Mouse (Mus musculus): ENCODE results near the gene Itgbl1. TPM values are rescaled to one million over a fixed set of nuclear protein-coding genes. Genes with fewer than 3 reads are reported as not detected.
"Not testable (repeated sequence)": the region's sequence is repeated elsewhere in the genome, so short reads cannot be mapped to it uniquely, and the experiment has no call there.

Gene Itgbl1
- polyA plus RNA-seq (2015; fragmentation: Nextera tagmentation; extraction: Ambion mirVana): 2.7 and 4.9 TPM in 2 replicates

GRCm38 (mm10) chr14:123659921-123660385 is at the start of gene Itgbl1:
Gene Itgbl1 (plus strand): TSS chr14:123659971.
- no peaks in the 10 kb centered on the region for H3K36me3 ChIP-seq
- H3K27ac ChIP-seq (replicated peaks): no peak within 1 kb of the TSS
- no peaks in the 10 kb centered on the region for H3K9me3 ChIP-seq (replicated peaks)
- peak within 1 kb of the TSS; percentile 33 for H3K4me2 ChIP-seq (replicated peaks)
- H3K27me3 ChIP-seq: no peaks in the 10 kb centered on the region
- H3K4me1 ChIP-seq: peaks cover 13% of the 10 kb centered on the region
- ATAC-seq (ENCODE audit: insufficient number of reproducible peaks, low FRiP score, low TSS enrichment, low read depth): no peak
- 13% methylated on average over 7 of the region's 7 CpGs for WGBS
- no peak within 1 kb of the TSS for H3K9ac ChIP-seq
- peak within 1 kb of the TSS; percentile 12; the same call in 1 of the 2 replicates for H3K4me3 ChIP-seq (replicated peaks)

- no peak for ATAC-seq (ENCODE audit: insufficient number of reproducible peaks, low FRiP score, low TSS enrichment, low read depth)
- H3K36me3 ChIP-seq: no peaks in the 10 kb centered on the region
- H3K4me3 ChIP-seq (replicated peaks): no peak overlapping the region
- no peak overlapping the region for H3K4me2 ChIP-seq (replicated peaks)
- 8% methylated on average over 1 of the region's 1 CpGs for WGBS
- H3K27me3 ChIP-seq: peaks cover 13% of the 10 kb centered on the region
- no peak overlapping the region for H3K27ac ChIP-seq (replicated peaks)
- no peak overlapping the region for H3K9ac ChIP-seq
- H3K9me3 ChIP-seq (replicated peaks): no peaks in the 10 kb centered on the region
- H3K4me1 ChIP-seq: peaks cover 9% of the 10 kb centered on the region; the same call in 1 of the 2 replicates
Observed at GRCm38 (mm10) chr14:123622969-123623368, 36.8 kb upstream of the Itgbl1 start.

- Histone ChIP-seq H3K9ac (0 out of 2 replicates have a peak within 1 kb of the TSS, but pooled peaks have one; percentile 13), H3K27ac (replicated peaks) (no peak within 1 kb of the TSS), H3K4me1 (peaks cover 9% of the 10 kb centered on the region; the same call in 1 of the 2 replicates), H3K36me3 (no peaks in the 10 kb centered on the region), H3K9me3 (replicated peaks) (no peaks in the 10 kb centered on the region), H3K27me3 (peaks cover 13% of the 10 kb centered on the region), H3K4me3 (replicated peaks) (peak within 1 kb of the TSS; percentile 48), H3K4me2 (replicated peaks) (peak within 1 kb of the TSS; percentile 83)
- ATAC-seq (ENCODE audit: insufficient number of reproducible peaks, low FRiP score, low TSS enrichment, low read depth): peak; percentile 72
- under 1% methylated on average over 47 of the region's 47 CpGs for WGBS
Observed at GRCm38 (mm10) chr14:123626501-123627179, 33.1 kb upstream of the Itgbl1 start, which contains the start of gene Nalcn. Gene Nalcn (minus strand): TSS chr14:123627144.

- Histone ChIP-seq H3K9me3 (replicated peaks) (no peaks in the 10 kb centered on the region), H3K27me3 (peaks cover 13% of the 10 kb centered on the region), H3K9ac (no peak overlapping the region), H3K27ac (replicated peaks) (no peak overlapping the region), H3K4me3 (replicated peaks) (peak overlapping the region; percentile 48), H3K4me1 (peaks cover 9% of the 10 kb centered on the region; the same call in 1 of the 2 replicates), H3K36me3 (no peaks in the 10 kb centered on the region), H3K4me2 (replicated peaks) (peak overlapping the region; percentile 83)
- ATAC-seq (ENCODE audit: insufficient number of reproducible peaks, low FRiP score, low TSS enrichment, low read depth): no peak
- WGBS: 49% methylated on average over 3 of the region's 3 CpGs
Observed at GRCm38 (mm10) chr14:123627180-123627562, 32.6 kb upstream of the Itgbl1 start.

- no peaks in the 10 kb centered on the region for H3K9me3 ChIP-seq (replicated peaks)
- H3K9ac ChIP-seq: no peak overlapping the region
- H3K4me1 ChIP-seq: peaks cover 13% of the 10 kb centered on the region
- H3K4me2 ChIP-seq (replicated peaks): peak overlapping the region; percentile 28; the same call in 1 of the 2 replicates
- no peaks in the 10 kb centered on the region for H3K36me3 ChIP-seq
- no peaks in the 10 kb centered on the region for H3K27me3 ChIP-seq
- WGBS: 11% methylated on average over 20 of the region's 20 CpGs
- ATAC-seq (ENCODE audit: insufficient number of reproducible peaks, low FRiP score, low TSS enrichment, low read depth): 0 out of 2 replicates have a peak, but pooled peaks have one; percentile 29
- no peak overlapping the region for H3K27ac ChIP-seq (replicated peaks)
- no peak overlapping the region for H3K4me3 ChIP-seq (replicated peaks)
Observed at GRCm38 (mm10) chr14:123661091-123661491, 1.3 kb downstream of the Itgbl1 start.

GRCm38 (mm10) chr14:123662386-123662785 is 2.6 kb downstream of the Itgbl1 start:
- 56% methylated on average over 1 of the region's 1 CpGs for WGBS
- H3K4me2 ChIP-seq (replicated peaks): no peak overlapping the region
- peaks cover 13% of the 10 kb centered on the region for H3K4me1 ChIP-seq
- H3K27ac ChIP-seq (replicated peaks): no peak overlapping the region
- H3K27me3 ChIP-seq: no peaks in the 10 kb centered on the region
- H3K4me3 ChIP-seq (replicated peaks): no peak overlapping the region
- ATAC-seq (ENCODE audit: insufficient number of reproducible peaks, low FRiP score, low TSS enrichment, low read depth): no peak
- H3K9ac ChIP-seq: no peak overlapping the region
- no peaks in the 10 kb centered on the region for H3K9me3 ChIP-seq (replicated peaks)
- no peaks in the 10 kb centered on the region for H3K36me3 ChIP-seq

GRCm38 (mm10) chr14:123663206-123663605 is 3.4 kb downstream of the Itgbl1 start:
- no peak overlapping the region for H3K4me2 ChIP-seq (replicated peaks)
- H3K27me3 ChIP-seq: no peaks in the 10 kb centered on the region
- no peaks in the 10 kb centered on the region for H3K36me3 ChIP-seq
- H3K4me3 ChIP-seq (replicated peaks): no peak overlapping the region
- H3K4me1 ChIP-seq: peaks cover 13% of the 10 kb centered on the region
- H3K27ac ChIP-seq (replicated peaks): no peak overlapping the region
- ATAC-seq (ENCODE audit: insufficient number of reproducible peaks, low FRiP score, low TSS enrichment, low read depth): no peak
- H3K9ac ChIP-seq: no peak overlapping the region
- no peaks in the 10 kb centered on the region for H3K9me3 ChIP-seq (replicated peaks)

- no peaks in the 10 kb centered on the region for H3K27me3 ChIP-seq
- ATAC-seq (ENCODE audit: insufficient number of reproducible peaks, low FRiP score, low TSS enrichment, low read depth): no peak
- H3K4me2 ChIP-seq (replicated peaks): no peak overlapping the region
- H3K27ac ChIP-seq (replicated peaks): no peak overlapping the region
- H3K9ac ChIP-seq: no peak overlapping the region
- peaks cover 13% of the 10 kb centered on the region for H3K4me1 ChIP-seq
- no peak overlapping the region for H3K4me3 ChIP-seq (replicated peaks)
- no peaks in the 10 kb centered on the region for H3K9me3 ChIP-seq (replicated peaks)
- no peaks in the 10 kb centered on the region for H3K36me3 ChIP-seq
Observed at GRCm38 (mm10) chr14:123664451-123664850, 4.7 kb downstream of the Itgbl1 start.

GRCm38 (mm10) chr14:123671076-123671475 is 11.3 kb downstream of the Itgbl1 start:
- not testable (repeated sequence) for H3K4me3 ChIP-seq (replicated peaks); H3K27me3 ChIP-seq; H3K4me2 ChIP-seq (replicated peaks); ATAC-seq (ENCODE audit: insufficient number of reproducible peaks, low FRiP score, low TSS enrichment, low read depth); H3K9me3 ChIP-seq (replicated peaks); H3K27ac ChIP-seq (replicated peaks); H3K9ac ChIP-seq; H3K4me1 ChIP-seq; H3K36me3 ChIP-seq
- WGBS: 84% methylated on average over 21 of the region's 21 CpGs

- no peak overlapping the region for H3K27ac ChIP-seq (replicated peaks)
- H3K36me3 ChIP-seq: no peaks in the 10 kb centered on the region
Observed at GRCm38 (mm10) chr14:123678091-123678490, 18.3 kb downstream of the Itgbl1 start.

GRCm38 (mm10) chr14:123714751-123715150 is 55.0 kb downstream of the Itgbl1 start:
- H3K9me3 ChIP-seq (replicated peaks): no peaks in the 10 kb centered on the region
- H3K27me3 ChIP-seq: no peaks in the 10 kb centered on the region
- H3K4me3 ChIP-seq (replicated peaks): no peak overlapping the region
- ATAC-seq (ENCODE audit: insufficient number of reproducible peaks, low FRiP score, low TSS enrichment, low read depth): no peak
- no peak overlapping the region for H3K27ac ChIP-seq (replicated peaks)
- no peaks in the 10 kb centered on the region for H3K36me3 ChIP-seq
- H3K9ac ChIP-seq: no peak overlapping the region
- no peak overlapping the region for H3K4me2 ChIP-seq (replicated peaks)
- no peaks in the 10 kb centered on the region for H3K4me1 ChIP-seq

More at GRCm38 (mm10) chr14:123678091-123678490, 18.3 kb downstream of the Itgbl1 start:
- Histone ChIP-seq H3K4me2 (replicated peaks) (no peak overlapping the region), H3K9ac (no peak overlapping the region), H3K4me1 (no peaks in the 10 kb centered on the region), H3K4me3 (replicated peaks) (no peak overlapping the region), H3K27me3 (no peaks in the 10 kb centered on the region), H3K9me3 (replicated peaks) (no peaks in the 10 kb centered on the region)
- no peak for ATAC-seq (ENCODE audit: insufficient number of reproducible peaks, low FRiP score, low TSS enrichment, low read depth)
- 77% methylated on average over 2 of the region's 2 CpGs for WGBS

GRCm38 (mm10) chr14:123742055-123742454 is 82.3 kb downstream of the Itgbl1 start:
- H3K27ac ChIP-seq (replicated peaks): no peak overlapping the region
- no peak overlapping the region for H3K9ac ChIP-seq
- 16% methylated on average over 1 of the region's 1 CpGs for WGBS
- no peaks in the 10 kb centered on the region for H3K4me1 ChIP-seq
- ATAC-seq (ENCODE audit: insufficient number of reproducible peaks, low FRiP score, low TSS enrichment, low read depth): no peak
- H3K27me3 ChIP-seq: no peaks in the 10 kb centered on the region
- no peaks in the 10 kb centered on the region for H3K9me3 ChIP-seq (replicated peaks)
- no peaks in the 10 kb centered on the region for H3K36me3 ChIP-seq
- H3K4me3 ChIP-seq (replicated peaks): no peak overlapping the region
- H3K4me2 ChIP-seq (replicated peaks): no peak overlapping the region
